Mouse (Mus musculus): Measurements from ENCODE around the gene Prr22.

Gene Prr22

GRCm38 (mm10) chr17:56769950-56770349, at the start of gene Prr22:
Gene Prr22, plus strand, starts transcription at chr17:56770250.
- no peak for DNase-seq (ENCODE audit: low read depth, low spot score)

DNA sequence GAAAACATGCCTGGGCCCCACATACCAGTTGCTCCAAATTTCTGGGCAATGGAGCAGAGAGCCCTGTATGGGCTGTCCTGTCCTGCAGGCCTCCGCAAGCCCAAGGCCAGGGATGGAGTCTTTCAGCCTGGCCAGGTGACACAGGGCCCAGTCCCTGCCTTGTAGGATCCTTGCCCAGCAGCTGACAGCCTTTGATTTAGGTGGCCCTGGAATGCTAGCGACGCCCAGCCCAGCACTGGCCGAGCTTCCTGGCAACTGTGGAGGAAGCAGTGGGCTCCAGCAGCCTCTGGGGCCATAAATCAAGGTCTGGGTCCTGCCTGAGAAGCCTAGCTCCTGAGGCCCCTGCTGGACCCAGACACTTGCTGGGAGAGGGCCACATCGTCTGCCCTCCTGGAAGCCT, 47.6 kb upstream of the Prr22 start:
- no peak for DNase-seq (ENCODE audit: low read depth, low spot score)

DNA sequence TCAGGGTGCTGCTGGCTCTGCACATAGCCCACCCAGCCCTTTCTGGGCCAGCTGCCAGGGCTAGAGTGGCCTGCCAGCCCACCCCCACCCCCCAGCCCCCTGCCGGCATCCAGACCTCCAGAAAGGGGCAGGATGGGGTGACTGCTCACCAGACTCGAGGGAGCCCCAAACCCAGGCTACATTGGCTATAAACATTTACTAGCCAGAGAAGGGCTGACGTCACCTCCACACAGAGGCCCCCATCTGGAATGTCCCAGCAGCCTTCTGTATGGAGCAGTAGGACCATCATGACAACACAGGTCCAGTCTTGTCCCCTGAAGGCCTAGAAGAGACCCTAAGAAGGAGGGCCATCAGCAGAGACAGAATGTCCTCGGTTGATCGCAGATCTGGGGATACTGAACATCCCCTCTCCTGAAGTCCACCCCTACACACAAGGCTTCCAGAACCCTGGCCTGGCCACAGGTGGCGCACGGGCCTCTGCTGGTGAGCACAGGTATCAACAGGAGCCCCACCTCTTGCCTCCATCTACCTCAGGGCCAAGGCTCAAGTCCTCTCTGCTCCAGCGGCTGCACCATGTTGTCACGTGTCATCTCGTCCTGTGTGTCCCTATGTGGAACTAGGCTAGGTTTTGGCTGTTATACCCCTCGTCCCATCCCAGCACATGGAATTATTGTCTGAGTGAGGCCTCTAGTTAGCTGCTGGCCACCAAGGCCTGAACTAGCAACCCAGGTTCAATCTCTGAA, 46.5 kb upstream of the Prr22 start:
- DNase-seq (ENCODE audit: low read depth, low spot score): no peak

DNA sequence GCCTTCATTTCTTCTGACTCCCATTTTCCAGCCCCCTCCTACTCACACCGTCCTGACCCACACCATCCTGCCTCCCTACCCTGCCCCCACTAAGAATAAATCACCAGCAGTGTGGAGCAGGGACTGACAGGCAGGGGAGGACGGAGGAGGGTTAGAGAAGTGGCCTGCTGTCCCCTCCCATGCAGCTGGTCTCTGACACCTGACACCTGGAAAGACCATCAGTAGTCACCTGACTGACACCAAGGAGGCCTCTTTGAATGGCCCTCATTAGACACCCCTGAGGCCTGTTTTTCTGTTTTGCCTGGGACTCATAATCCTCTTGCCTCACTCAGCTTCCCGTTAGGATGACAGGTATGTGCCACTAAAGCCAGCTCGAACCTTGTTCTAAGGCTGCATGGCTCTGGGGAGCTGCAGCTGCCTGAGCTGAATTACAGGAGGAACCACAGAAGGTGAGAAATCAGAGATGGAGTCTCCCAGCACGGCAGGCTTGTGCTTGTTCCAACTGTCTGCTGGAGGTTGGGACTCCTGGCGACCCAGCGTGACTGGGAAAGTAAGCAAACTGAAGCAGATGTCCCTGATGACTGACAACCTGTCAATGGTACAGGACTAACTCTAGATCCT, 42.9 kb upstream of the Prr22 start:
- no peak for DNase-seq (ENCODE audit: low read depth, low spot score)

DNA sequence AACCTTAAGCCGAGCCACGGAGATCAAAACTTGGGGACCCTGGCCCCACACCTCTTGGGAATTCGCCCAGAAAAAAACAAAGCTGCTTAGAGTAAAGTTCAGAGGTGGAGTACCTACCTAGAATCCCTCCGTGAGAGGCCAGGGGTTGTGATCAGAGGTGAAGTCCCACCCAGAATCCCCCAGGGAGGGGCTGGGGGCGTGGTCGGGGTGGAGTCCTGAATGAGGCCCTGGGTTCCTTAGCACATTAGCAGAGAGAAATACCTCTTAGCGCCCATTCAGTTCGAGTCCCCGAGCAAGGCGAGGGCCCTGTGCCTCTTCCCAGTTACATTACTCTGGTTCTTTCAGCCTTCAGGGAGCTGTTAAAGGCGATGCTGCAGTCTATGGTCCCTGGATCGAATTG, 42.4 kb upstream of the Prr22 start:
- DNase-seq (ENCODE audit: low read depth, low spot score): no peak

- no peak for DNase-seq (ENCODE audit: low read depth, low spot score)
These were observed 41.9 kb upstream of the Prr22 start for GRCm38 (mm10) chr17:56728117-56728516.

GRCm38 (mm10) chr17:56729151-56729550, 40.9 kb upstream of the Prr22 start:
- DNase-seq (ENCODE audit: low read depth, low spot score): peak; percentile 59

GRCm38 (mm10) chr17:56729656-56730055, 40.4 kb upstream of the Prr22 start:
- no peak for DNase-seq (ENCODE audit: low read depth, low spot score)

- DNase-seq (ENCODE audit: low read depth, low spot score): no peak
These were observed 33.5 kb upstream of the Prr22 start for GRCm38 (mm10) chr17:56736534-56736933.

DNA sequence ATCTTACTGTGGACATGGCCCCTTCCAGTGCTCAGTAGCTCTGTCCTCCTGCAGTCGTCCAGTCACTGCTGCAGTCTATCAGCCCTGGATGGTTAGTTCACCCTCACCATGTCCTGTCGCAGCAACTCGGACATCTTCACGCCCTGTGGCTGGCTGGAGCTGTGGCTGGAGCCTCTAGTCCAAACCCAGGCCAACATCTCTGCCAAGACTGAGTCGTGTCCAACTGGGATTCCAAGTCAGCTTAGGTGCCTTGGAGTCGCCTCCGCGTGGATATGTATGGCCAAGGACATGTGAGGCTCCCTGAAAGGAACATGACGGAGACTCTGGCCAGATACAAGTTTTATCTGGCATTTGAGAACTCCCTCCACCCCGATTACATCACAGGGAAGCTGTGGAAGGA, 31.8 kb upstream of the Prr22 start:
- no peak for DNase-seq (ENCODE audit: low read depth, low spot score)

- DNase-seq (ENCODE audit: low read depth, low spot score): no peak
These were observed 29.8 kb upstream of the Prr22 start for GRCm38 (mm10) chr17:56740118-56740787.

GRCm38 (mm10) chr17:56740788-56741160, 29.3 kb upstream of the Prr22 start:
- DNase-seq (ENCODE audit: low read depth, low spot score): no peak

DNA sequence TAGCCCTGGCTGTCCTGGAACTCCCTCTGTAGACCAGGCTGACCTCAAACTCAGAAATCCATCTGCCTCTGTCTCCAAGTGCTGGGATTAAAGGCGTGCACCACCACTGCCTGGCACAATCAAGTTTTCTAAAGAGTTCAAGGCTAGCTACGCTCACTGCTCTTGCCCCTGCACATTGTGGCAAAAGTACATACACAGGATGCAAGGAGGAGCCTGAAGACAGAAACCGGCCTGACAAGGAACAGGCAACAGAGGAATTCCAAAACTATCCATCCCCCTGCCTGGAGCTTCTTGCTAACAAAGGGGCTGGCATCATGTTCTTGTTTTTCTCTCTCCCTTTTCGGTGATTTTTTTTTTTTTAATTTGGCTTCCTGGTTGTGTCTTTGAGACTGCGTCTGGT, 25.9 kb upstream of the Prr22 start:
- DNase-seq (ENCODE audit: low read depth, low spot score): no peak

DNA sequence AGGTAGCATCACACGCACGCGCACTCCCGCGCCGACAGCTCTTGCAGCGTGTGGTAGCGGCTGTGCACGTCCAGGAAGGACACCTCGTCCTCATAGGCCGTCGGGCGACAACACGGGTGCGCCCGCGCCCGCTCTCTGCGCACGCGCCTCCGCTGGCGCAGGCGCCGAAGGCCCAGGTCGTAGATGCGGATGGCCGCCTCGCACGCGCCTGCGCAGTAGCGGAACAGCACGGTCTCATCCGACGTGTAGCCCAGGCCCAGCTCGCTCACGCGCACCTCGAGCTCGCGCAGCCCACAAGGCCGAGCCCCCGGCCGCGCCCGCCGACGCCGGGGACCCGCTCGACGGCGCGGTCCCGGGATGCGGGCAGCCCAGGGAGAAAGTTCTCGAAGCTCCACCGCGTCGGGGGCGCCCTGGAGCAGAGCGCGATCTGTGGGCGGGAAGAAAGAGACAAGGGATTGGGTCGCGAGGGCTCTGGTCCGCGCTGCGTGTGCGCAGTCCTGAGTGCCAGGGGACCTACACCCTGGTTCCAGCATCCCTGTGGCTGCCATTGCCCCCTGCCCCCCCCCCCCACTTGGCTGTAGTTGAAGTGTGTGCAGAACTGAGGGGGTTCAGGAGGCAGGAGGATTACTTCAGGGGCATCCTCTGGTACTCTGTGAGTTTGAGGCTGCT, 18.5 kb upstream of the Prr22 start:
- peak; percentile 52 for DNase-seq (ENCODE audit: low read depth, low spot score)

DNA sequence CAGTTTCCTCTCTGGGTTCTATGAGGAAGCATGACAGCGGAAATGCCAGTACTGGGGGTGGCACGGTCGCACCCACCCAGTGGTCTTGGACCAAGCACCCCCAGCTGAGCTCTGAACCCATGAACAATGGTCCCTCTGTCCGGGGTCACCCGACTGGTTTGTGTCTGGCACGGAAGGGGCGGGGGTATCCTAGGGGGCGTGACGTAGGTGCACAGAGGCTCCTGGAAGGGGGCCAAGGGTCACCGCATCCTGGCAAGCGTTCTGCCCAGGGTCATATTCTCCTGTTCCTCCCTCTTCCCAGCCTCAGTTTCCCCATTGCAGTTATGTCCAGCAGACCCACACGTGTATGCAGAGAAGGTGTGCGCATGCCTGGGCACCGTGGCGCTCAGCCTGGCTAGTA, 16.6 kb upstream of the Prr22 start:
- DNase-seq (ENCODE audit: low read depth, low spot score): no peak

GRCm38 (mm10) chr17:56754271-56755185, 15.5 kb upstream of the Prr22 start:
- DNase-seq (ENCODE audit: low read depth, low spot score): no peak

- DNase-seq (ENCODE audit: low read depth, low spot score): no peak
These were observed 13.2 kb upstream of the Prr22 start for GRCm38 (mm10) chr17:56756703-56757399.

- DNase-seq (ENCODE audit: low read depth, low spot score): peak; percentile 60
These were observed 12.5 kb upstream of the Prr22 start, which contains the start of gene Nrtn for GRCm38 (mm10) chr17:56757416-56758123. Gene Nrtn, minus strand, starts transcription at chr17:56757530.

DNA sequence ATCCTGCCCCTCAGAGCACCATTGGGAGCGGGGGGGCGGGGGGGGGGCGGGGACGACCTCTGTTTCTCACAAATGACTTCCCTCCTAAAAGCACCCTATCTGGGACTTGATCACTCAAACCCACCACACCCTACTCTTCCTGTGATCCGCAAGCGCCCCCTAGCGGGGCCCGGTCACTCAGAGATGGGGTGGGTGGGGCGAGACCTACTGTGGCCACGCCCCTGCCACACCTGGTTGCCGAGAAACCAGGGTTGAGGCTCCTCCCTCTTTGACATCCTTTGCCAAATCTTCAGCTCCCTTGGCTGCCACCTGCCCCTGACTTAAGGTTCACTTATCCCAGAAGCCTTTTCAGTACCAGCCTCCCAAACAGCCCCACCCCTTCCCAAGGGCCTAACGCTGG, 11.9 kb upstream of the Prr22 start:
- DNase-seq (ENCODE audit: low read depth, low spot score): peak; percentile 63

GRCm38 (mm10) chr17:56759261-56759660, 10.8 kb upstream of the Prr22 start:
- no peak for DNase-seq (ENCODE audit: low read depth, low spot score)

Data from brain, adult 2 months (tissue).